Mouse (Mus musculus) kidney, adult 11 months (tissue): Measurements from ENCODE around the gene Slc9a8.
"Not testable (repeated sequence)": the region's sequence is repeated elsewhere in the genome, so short reads cannot be mapped to it uniquely, and the experiment has no call there.

Experiments used
- DNase-seq: peaks from one replicate; pipeline ENCODE4 v3.0.0; 2022

Gene Slc9a8

DNA sequence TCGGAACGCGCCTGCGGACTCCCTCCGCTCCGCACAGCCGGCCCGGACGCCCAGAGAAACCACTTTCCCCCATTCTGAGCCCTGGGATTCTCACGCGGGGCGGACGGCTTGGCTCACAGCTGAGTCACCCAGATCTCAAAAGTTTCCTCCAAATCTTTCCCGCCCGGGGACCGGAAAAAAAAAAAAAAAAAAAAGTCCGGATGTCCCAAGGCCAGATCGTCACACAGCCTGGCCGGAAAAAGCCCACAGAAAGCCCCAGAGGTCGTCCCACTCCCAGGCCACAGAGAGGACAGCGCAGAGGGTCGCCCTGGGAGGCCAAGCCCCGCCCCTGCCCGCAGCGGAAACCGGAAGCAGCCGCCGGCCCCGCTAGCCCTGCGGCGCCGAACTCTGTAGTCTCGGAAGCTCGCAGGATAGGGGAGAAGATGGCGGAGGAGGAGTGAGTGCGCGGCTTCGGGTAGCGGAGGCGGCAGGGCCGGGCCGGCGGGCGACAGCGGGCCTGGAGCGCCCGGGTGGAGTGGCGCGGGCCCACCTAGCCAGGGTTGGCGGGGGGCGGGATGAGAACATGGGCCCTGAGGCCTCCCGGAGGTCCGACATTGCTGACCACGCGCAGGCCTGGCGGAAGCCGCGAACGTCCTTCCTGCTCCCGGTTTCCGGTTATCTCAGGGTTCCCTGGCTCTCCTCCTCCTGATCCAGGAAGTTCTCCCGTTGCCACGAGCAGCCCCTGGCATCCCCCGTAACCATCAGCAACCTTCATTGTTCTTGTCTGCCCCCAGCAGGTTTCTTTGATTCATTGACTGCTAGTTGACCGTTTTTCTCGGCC, at the start of gene Slc9a8:
TSS of gene Slc9a8 (plus strand) at position 383 of the 820 bp plus-strand sequence.
- DNase-seq: peak; percentile 95

GRCm38 (mm10) chr2:167373266-167373665, 48.2 kb upstream of the Slc9a8 start:
- no peak for DNase-seq

GRCm38 (mm10) chr2:167374191-167374805, 47.2 kb upstream of the Slc9a8 start:
- no peak for DNase-seq

DNA sequence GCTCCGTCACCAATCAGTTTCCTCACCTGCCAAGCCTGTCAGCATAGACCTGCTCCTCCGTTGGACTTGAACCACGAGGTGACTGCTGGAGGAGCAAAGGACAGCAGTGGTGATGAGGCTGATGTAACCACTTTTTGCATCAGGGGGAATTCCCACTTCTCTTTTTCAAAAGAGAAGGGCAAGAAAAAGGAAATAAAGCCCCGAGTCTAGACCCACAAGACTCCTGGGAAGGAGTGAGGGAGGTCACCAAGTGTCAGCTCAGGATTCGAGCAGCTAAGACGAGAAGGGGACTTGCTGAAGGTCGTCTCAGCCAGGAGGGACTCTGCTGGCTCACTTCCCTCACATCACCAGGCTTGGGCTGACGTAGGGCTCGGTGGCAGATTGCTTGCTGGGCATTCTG, 46.4 kb upstream of the Slc9a8 start:
- DNase-seq: no peak

- no peak for DNase-seq
Observed at GRCm38 (mm10) chr2:167375688-167376087, 45.8 kb upstream of the Slc9a8 start.

- DNase-seq: no peak
Observed at GRCm38 (mm10) chr2:167376160-167376564, 45.4 kb upstream of the Slc9a8 start.

- DNase-seq: no peak
Observed at GRCm38 (mm10) chr2:167377697-167378096, 43.8 kb upstream of the Slc9a8 start.

DNA sequence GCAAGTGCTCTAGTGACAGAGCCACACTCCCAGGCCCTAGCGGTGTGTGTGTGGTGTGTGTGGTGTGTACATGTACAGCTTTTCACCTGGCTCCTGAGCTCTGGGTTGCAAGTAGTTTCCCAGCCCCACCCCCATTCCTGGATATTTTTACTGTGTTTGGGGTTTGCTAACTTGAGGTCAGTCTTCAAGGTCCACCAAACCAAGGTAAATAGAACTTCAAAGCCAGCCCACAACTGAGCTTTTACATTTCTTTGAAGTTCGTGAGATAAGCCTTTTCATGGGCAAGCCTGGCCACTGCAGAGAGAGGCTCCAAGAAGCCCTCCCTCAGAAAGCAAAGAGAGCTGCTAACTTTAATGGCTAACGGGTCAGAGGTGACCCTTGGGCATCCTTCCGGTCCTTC, 42.5 kb upstream of the Slc9a8 start:
- DNase-seq: no peak

DNA sequence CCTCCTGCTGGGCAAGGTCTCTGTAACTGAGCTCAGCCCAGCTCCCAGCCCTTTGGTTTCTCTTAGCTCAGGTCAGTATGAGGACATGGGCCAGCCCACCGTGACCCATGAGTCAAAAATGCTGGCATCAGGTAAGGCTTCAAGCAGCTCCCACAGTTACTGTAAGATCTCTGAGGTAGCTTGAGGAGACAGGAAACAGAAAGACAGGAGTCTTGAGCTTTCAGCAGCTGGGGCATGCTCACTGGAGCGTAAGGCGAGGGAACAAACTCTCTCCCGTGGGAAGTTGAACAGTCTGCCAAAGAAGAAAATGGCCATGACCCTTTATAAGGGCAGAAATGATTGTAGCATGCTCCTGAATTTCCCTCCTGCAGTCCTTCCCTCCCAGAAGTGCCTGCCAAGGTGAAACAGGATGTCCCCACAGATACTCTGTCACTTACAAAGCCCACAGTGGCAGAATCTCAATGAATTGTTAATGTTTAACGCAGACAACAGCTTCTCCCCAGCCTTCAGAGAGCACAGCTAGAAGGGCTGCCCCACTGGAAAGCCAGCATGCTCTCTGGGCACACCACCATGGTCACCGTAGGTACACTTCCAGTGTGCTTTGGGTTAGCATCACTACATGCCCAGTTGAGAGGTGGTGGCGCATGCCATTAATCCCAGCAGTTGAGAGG, 40.8 kb upstream of the Slc9a8 start:
- DNase-seq: peak; percentile 83

DNA sequence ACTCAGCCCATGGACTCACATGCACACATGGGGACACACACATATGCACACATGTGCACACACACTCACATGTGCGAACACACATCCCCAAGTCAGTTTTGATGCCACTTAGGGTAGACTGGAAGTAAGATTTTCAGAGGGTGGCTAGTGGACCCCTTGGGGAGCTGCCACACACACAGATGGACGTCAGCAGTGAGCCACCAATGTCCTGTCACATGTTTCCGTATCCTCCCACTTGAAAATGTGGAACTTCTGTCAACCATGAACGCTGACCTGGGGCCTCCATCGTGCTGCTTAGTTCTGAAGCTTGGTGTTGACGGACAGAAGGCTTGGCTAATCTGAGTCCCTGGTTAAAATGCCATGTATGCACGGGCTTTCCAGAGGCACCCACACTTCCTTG, 39.9 kb upstream of the Slc9a8 start:
- no peak for DNase-seq

DNA sequence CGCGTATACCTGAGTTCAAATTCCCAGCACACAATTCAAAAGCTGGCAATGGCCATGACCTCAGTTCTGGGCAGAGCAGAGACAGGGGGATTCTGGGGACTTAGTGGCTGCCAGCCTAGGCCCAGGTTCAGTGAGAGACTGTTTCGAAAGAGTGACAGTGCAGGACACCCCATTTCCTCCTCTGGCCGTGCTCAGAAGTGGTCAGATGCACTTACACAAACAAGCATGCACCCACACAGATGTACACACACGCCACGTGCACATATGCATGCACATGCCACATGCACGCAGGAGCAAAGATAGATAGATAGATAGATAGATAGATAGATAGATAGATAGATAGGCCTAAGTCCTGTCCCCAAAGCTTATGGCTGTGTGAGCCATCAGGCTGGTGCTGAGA, 39.1 kb upstream of the Slc9a8 start:
- DNase-seq: no peak

DNA sequence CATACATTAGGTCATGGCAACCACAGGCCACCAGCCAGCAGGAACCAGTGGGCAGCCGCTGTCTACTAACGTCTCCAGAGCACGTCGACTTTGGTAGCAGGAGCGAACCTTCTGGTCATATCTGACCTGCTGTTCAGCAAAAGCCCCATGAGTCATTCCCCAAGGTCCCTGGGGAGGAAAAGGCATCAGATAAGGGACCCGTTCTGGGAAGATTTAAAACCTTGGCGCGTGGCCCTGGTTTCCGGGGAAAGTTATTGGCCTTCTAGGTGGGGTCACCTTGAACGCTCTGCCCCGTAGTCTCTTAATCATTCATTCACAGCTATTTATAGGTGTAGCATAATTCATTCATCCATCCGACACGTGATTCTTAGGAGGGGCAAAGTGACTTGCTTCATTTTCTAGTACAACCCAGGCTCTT, 37.8 kb upstream of the Slc9a8 start:
- DNase-seq: peak; percentile 90

DNA sequence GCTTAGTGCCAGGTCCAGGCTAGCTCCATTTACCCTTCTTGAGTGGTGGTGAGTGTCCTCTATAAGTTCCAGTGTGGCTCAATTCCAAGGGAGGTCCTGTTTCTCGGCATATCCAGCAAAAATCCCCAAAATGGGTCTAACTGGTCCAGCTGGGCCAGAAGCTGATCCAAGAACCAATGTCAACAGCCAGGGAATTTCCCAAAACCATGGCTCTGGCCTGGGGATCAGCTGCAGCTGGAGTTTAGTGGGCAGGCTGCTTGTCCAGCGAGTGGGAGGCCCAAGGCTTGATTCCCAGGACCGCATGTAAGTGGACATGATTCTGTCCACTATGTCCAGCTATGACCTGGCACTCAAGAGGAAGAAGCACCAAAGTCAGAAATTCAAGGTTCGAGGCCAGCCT, 35.1 kb upstream of the Slc9a8 start:
- no peak for DNase-seq

DNA sequence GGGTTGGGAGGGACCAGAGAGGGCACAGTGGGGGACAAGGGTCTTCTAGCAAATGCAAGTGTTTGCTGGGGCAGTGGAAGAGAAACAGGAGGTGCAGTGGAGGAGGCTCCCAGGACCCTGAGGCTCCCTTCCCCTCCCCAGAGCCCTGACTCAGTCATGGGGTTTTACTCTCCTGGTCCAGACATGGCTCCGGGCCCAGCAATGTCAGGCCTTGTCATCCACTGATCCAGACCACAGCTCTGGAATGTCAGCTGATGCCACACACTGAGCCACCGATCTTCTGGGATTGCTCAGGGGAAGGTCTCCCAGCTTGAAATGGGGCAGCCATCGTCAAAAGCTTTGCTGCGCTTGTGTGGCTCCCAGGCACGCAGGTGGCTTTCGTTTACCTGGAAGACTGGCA, 34.5 kb upstream of the Slc9a8 start:
- peak; percentile 44 for DNase-seq

- DNase-seq: no peak
Observed at GRCm38 (mm10) chr2:167394426-167394825, 27.1 kb upstream of the Slc9a8 start.

DNA sequence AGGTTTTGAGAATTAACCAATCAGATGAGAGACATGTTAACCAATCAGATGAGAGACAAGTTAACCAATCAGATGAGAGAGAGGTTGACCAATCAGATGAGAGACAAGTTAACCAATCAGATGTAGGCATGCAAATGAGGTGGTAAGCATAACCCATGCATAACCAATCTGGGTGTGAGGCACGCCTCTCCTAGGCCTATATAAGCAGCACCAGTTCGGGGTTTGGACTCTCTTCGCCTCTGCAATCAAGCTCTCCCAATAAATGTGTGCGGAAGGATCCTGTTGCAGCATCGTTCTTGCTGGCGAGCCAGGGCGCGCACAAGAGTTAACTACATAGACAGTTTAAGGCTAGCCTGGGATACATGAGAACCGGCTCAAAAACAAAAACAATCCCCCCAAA, 25.1 kb upstream of the Slc9a8 start:
- DNase-seq: not testable (repeated sequence)

- DNase-seq: no peak
Observed at GRCm38 (mm10) chr2:167399012-167399411, 22.5 kb upstream of the Slc9a8 start.

- DNase-seq: no peak
Observed at GRCm38 (mm10) chr2:167399646-167400045, 21.9 kb upstream of the Slc9a8 start.

- no peak for DNase-seq
Observed at GRCm38 (mm10) chr2:167403085-167403484, 18.4 kb upstream of the Slc9a8 start.

GRCm38 (mm10) chr2:167405101-167405880, 16.2 kb upstream of the Slc9a8 start:
- no peak for DNase-seq

GRCm38 (mm10) chr2:167407296-167407929, 14.1 kb upstream of the Slc9a8 start:
- no peak for DNase-seq

GRCm38 (mm10) chr2:167414461-167414860, 7.1 kb upstream of the Slc9a8 start:
- DNase-seq: no peak
